Mouse (Mus musculus) liver, embryonic 12.5 days (tissue): ENCODE results near the gene Mobp. TPM values are rescaled to one million over a fixed set of nuclear protein-coding genes. Genes with fewer than 3 reads are reported as not detected.

Source experiments
- ATAC-seq: fragments of 200-750 bp; cut with Nextera tagmentation; 2 replicates; pipeline ENCODE4 v1.8.0; 2017; ENCODE audit warnings: moderate number of reproducible peaks, mild to moderate bottlenecking, moderate library complexity
- H3K27ac ChIP-seq: fragments of 300-500 bp; sonication (generic); 2 replicates; pipeline ENCODE4 v1.5.1; 2016; ENCODE audit warnings: mild to moderate bottlenecking
- H3K27me3 ChIP-seq: fragments of 300-500 bp; sonication (generic); replicated peaks from 2 replicates; pipeline ENCODE4 v1.6.1; 2016; ENCODE audit warnings: mild to moderate bottlenecking, moderate library complexity
- H3K36me3 ChIP-seq: fragments of 300-500 bp; sonication (generic); 2 replicates; pipeline ENCODE4 v1.6.1; 2016; ENCODE audit warnings: mild to moderate bottlenecking, moderate library complexity
- H3K4me1 ChIP-seq: fragments of 300-500 bp; sonication (generic); 2 replicates; pipeline ENCODE4 v1.6.1; 2016
- H3K4me2 ChIP-seq: fragments of 300-500 bp; sonication (generic); 2 replicates; pipeline ENCODE4 v1.6.1; 2016; ENCODE audit warnings: mild to moderate bottlenecking, moderate library complexity
- H3K4me3 ChIP-seq: fragments of 300-500 bp; sonication (generic); 2 replicates; pipeline ENCODE4 v1.5.1; 2016; ENCODE audit warnings: mild to moderate bottlenecking, moderate library complexity
- H3K9ac ChIP-seq: fragments of 300-500 bp; sonication (generic); 2 replicates; pipeline ENCODE4 v1.6.1; 2016; ENCODE audit warnings: mild to moderate bottlenecking, moderate library complexity
- H3K9me3 ChIP-seq: fragments of 300-500 bp; sonication (generic); replicated peaks from 2 replicates; pipeline ENCODE4 v1.6.1; 2016; ENCODE audit warnings: mild to moderate bottlenecking, moderate library complexity
- WGBS: fragments of 180-500 bp; shearing (Covaris S2); methylation state at CpG from one replicate; pipeline ENCODE4 v1.1.7; 2016; ENCODE audit not compliant: insufficient replicate concordance; 5-methylcytosine and 5-hydroxymethylcytosine counted together
- polyA plus RNA-seq: library from polyadenylated mRNA; unstranded; fragments of >200 nt; fragmentation: Nextera tagmentation; extraction: Ambion mirVana; gene quantifications from 2 replicates; pipeline ENCODE4 v1.2.1, GENCODE M21; 2016

Gene Mobp
- polyA plus RNA-seq, 1 experiment from 2014 or later = not detected

- Histone ChIP-seq H3K4me1 (no peaks in the 10 kb centered on the region), H3K27me3 (peaks cover 21% of the 10 kb centered on the region), H3K9ac (no peak overlapping the region), H3K4me2 (no peak overlapping the region), H3K36me3 (no peaks in the 10 kb centered on the region), H3K27ac (no peak overlapping the region), H3K9me3 (no peaks in the 10 kb centered on the region), H3K4me3 (no peak overlapping the region)
- no peak for ATAC-seq
- WGBS = 74% methylated on average over 13 of the region's 13 CpGs
These were observed 5.0 kb upstream of the Mobp start for GRCm38 (mm10) chr9:120144474-120144873.

- no peak overlapping the region for H3K4me2 ChIP-seq
- no peak overlapping the region for H3K4me3 ChIP-seq
- H3K4me1 ChIP-seq = no peaks in the 10 kb centered on the region
- WGBS = 46% methylated on average over 5 of the region's 5 CpGs
- H3K9me3 ChIP-seq = no peaks in the 10 kb centered on the region
- H3K27ac ChIP-seq = no peak overlapping the region
- no peak overlapping the region for H3K9ac ChIP-seq
- no peak for ATAC-seq
- no peaks in the 10 kb centered on the region for H3K36me3 ChIP-seq
- H3K27me3 ChIP-seq = no peaks in the 10 kb centered on the region; the same call in 1 of the 2 replicates
These were observed 1.6 kb downstream of the Mobp start for GRCm38 (mm10) chr9:120151152-120151551.

GRCm38 (mm10) chr9:120151906-120152399 is 2.4 kb downstream of the Mobp start:
- Histone ChIP-seq H3K36me3 (no peaks in the 10 kb centered on the region), H3K27me3 (no peaks in the 10 kb centered on the region; the same call in 1 of the 2 replicates), H3K4me1 (no peaks in the 10 kb centered on the region), H3K4me2 (no peak overlapping the region), H3K9me3 (no peaks in the 10 kb centered on the region), H3K9ac (no peak overlapping the region), H3K27ac (no peak overlapping the region), H3K4me3 (no peak overlapping the region)
- 63% methylated on average over 12 of the region's 12 CpGs for WGBS
- ATAC-seq = no peak

- Histone ChIP-seq H3K36me3 (no peaks in the 10 kb centered on the region), H3K27ac (no peak overlapping the region), H3K9ac (no peak overlapping the region), H3K27me3 (no peaks in the 10 kb centered on the region; the same call in 1 of the 2 replicates), H3K4me2 (no peak overlapping the region), H3K4me3 (no peak overlapping the region), H3K9me3 (no peaks in the 10 kb centered on the region), H3K4me1 (peaks cover 7% of the 10 kb centered on the region; the same call in 1 of the 2 replicates)
- WGBS = 34% methylated on average over 4 of the region's 4 CpGs
- peak; percentile 82 for ATAC-seq
These were observed 8.5 kb downstream of the Mobp start for GRCm38 (mm10) chr9:120158047-120158446.

- H3K9ac ChIP-seq = no peak overlapping the region
- H3K4me1 ChIP-seq = no peaks in the 10 kb centered on the region
- H3K27me3 ChIP-seq = peaks cover 17% of the 10 kb centered on the region
- no peak overlapping the region for H3K27ac ChIP-seq
- H3K36me3 ChIP-seq = no peaks in the 10 kb centered on the region
- H3K4me3 ChIP-seq = no peak overlapping the region
- no peaks in the 10 kb centered on the region for H3K9me3 ChIP-seq
- no peak for ATAC-seq
- WGBS = 79% methylated on average over 16 of the region's 16 CpGs
- H3K4me2 ChIP-seq = no peak overlapping the region
These were observed 14.4 kb downstream of the Mobp start for GRCm38 (mm10) chr9:120163862-120164261.

- no peaks in the 10 kb centered on the region for H3K36me3 ChIP-seq
- H3K4me1 ChIP-seq = no peaks in the 10 kb centered on the region
- no peak overlapping the region for H3K9ac ChIP-seq
- H3K4me3 ChIP-seq = no peak overlapping the region
- no peak overlapping the region for H3K4me2 ChIP-seq
- peaks cover 30% of the 10 kb centered on the region for H3K27me3 ChIP-seq
- peaks cover 10% of the 10 kb centered on the region for H3K9me3 ChIP-seq
- no peak for ATAC-seq
- WGBS = 42% methylated on average over 11 of the region's 11 CpGs
- no peak overlapping the region for H3K27ac ChIP-seq
These were observed 18.3 kb downstream of the Mobp start for GRCm38 (mm10) chr9:120167826-120168225.

GRCm38 (mm10) chr9:120171295-120171694 is 21.8 kb downstream of the Mobp start:
- peaks cover 12% of the 10 kb centered on the region for H3K9me3 ChIP-seq
- ATAC-seq = peak; percentile 44; the same call in 1 of the 2 replicates
- no peak overlapping the region for H3K9ac ChIP-seq
- H3K36me3 ChIP-seq = no peaks in the 10 kb centered on the region
- no peak overlapping the region for H3K27ac ChIP-seq
- no peak overlapping the region for H3K4me3 ChIP-seq
- peaks cover 30% of the 10 kb centered on the region for H3K27me3 ChIP-seq
- H3K4me1 ChIP-seq = no peaks in the 10 kb centered on the region
- no peak overlapping the region for H3K4me2 ChIP-seq
- 33% methylated on average over 5 of the region's 5 CpGs for WGBS

- Histone ChIP-seq H3K36me3 (no peaks in the 10 kb centered on the region), H3K4me2 (no peak overlapping the region), H3K27ac (no peak overlapping the region), H3K4me1 (no peaks in the 10 kb centered on the region), H3K9ac (no peak overlapping the region), H3K9me3 (peaks cover 12% of the 10 kb centered on the region), H3K27me3 (peaks cover 5% of the 10 kb centered on the region; the same call in 1 of the 2 replicates), H3K4me3 (no peak overlapping the region)
- no peak for ATAC-seq
- 79% methylated on average over 18 of the region's 18 CpGs for WGBS
These were observed 25.1 kb downstream of the Mobp start for GRCm38 (mm10) chr9:120174436-120175137.

GRCm38 (mm10) chr9:120178813-120179212 is 29.3 kb downstream of the Mobp start:
- H3K4me3 ChIP-seq = no peak overlapping the region
- no peak overlapping the region for H3K4me2 ChIP-seq
- H3K9me3 ChIP-seq = no peaks in the 10 kb centered on the region
- no peak for ATAC-seq
- H3K4me1 ChIP-seq = no peaks in the 10 kb centered on the region
- H3K27me3 ChIP-seq = no peaks in the 10 kb centered on the region
- no peaks in the 10 kb centered on the region for H3K36me3 ChIP-seq
- 68% methylated on average over 10 of the region's 10 CpGs for WGBS
- H3K27ac ChIP-seq = no peak overlapping the region
- no peak overlapping the region for H3K9ac ChIP-seq

- Histone ChIP-seq H3K4me1 (no peaks in the 10 kb centered on the region), H3K27ac (no peak overlapping the region), H3K4me3 (no peak overlapping the region), H3K4me2 (no peak overlapping the region), H3K9me3 (no peaks in the 10 kb centered on the region), H3K36me3 (no peaks in the 10 kb centered on the region), H3K9ac (no peak overlapping the region), H3K27me3 (peaks cover under 1% of the 10 kb centered on the region; the same call in 1 of the 2 replicates)
- ATAC-seq = no peak
- 25% methylated on average over 13 of the region's 13 CpGs for WGBS
These were observed 35.0 kb downstream of the Mobp start for GRCm38 (mm10) chr9:120184499-120184898.

- Histone ChIP-seq H3K27me3 (peaks cover 16% of the 10 kb centered on the region), H3K9me3 (no peaks in the 10 kb centered on the region), H3K27ac (no peak overlapping the region), H3K4me1 (no peaks in the 10 kb centered on the region), H3K4me3 (no peak overlapping the region), H3K4me2 (no peak overlapping the region), H3K9ac (no peak overlapping the region), H3K36me3 (no peaks in the 10 kb centered on the region)
- no peak for ATAC-seq
- 62% methylated on average over 5 of the region's 5 CpGs for WGBS
These were observed 37.3 kb downstream of the Mobp start for GRCm38 (mm10) chr9:120186856-120187255.

GRCm38 (mm10) chr9:120190891-120191290 is 41.4 kb downstream of the Mobp start:
- ATAC-seq = no peak
- Histone ChIP-seq H3K27me3 (peaks cover 16% of the 10 kb centered on the region), H3K4me2 (peak overlapping the region; percentile 55), H3K36me3 (no peaks in the 10 kb centered on the region), H3K4me1 (no peaks in the 10 kb centered on the region), H3K27ac (no peak overlapping the region), H3K4me3 (peak overlapping the region; percentile 32), H3K9ac (no peak overlapping the region), H3K9me3 (no peaks in the 10 kb centered on the region)
- WGBS = 40% methylated on average over 13 of the region's 13 CpGs
